Comparison of ENCODE assay signal across 15 mouse cellular contexts in genomic region chr7:74006364-74006763, GRCm38 (mm10). TPM values are rescaled to one million over a fixed set of nuclear protein-coding genes. Genes with fewer than 3 reads are reported as not detected.
DNase-seq lines count a peak whose midpoint lies in the region; ATAC-seq and TF ChIP-seq lines count a peak whose summit lies in the region.
"Had no signal": no experiment of that assay in that cellular context is flagged by ENCODE, and none has a peak within 500 bp of the region (broad histone marks: within the 10 kb centered on the region; RNA-seq: fewer than 3 reads in every experiment).

No protein-coding gene starts in this region.

- no peaks in the 10 kb centered on the region for H3K9me3 ChIP-seq in embryonic facial prominence, embryonic 15.5 days (replicated peaks)
- H3K9me3 ChIP-seq in forebrain, embryonic 12.5 days: no peaks in the 10 kb centered on the region
- H3K9me3 ChIP-seq in hindbrain, embryonic 13.5 days: no peaks in the 10 kb centered on the region
- H3K9me3 ChIP-seq in midbrain, embryonic 15.5 days: no peaks in the 10 kb centered on the region

- 0 out of 2 replicates have a peak overlapping the region, but pooled peaks have one; percentile 22 for H3K27ac ChIP-seq in embryonic facial prominence, embryonic 15.5 days (replicated peaks)
- peak overlapping the region; percentile 76 for H3K27ac ChIP-seq in forebrain, embryonic 12.5 days
- H3K27ac ChIP-seq in hindbrain, embryonic 13.5 days: peak overlapping the region; percentile 90
- peak overlapping the region; percentile 75 for H3K27ac ChIP-seq in midbrain, embryonic 15.5 days
- H3K27ac ChIP-seq in layer of hippocampus, adult 2 months: no peak overlapping the region

- no peak overlapping the region for H3K4me3 ChIP-seq in embryonic facial prominence, embryonic 15.5 days (replicated peaks)
- H3K4me3 ChIP-seq in forebrain, embryonic 12.5 days (replicated peaks): no peak overlapping the region
- H3K4me3 ChIP-seq in hindbrain, embryonic 13.5 days: no peak overlapping the region
- no peak overlapping the region for H3K4me3 ChIP-seq in midbrain, embryonic 15.5 days
- no peak overlapping the region for H3K4me3 ChIP-seq in layer of hippocampus, adult 2 months
- H3K4me3 ChIP-seq: erythroblast, embryonic 14.5 days had no signal

- peaks cover 16% of the 10 kb centered on the region for H3K4me1 ChIP-seq in embryonic facial prominence, embryonic 15.5 days
- H3K4me1 ChIP-seq in forebrain, embryonic 12.5 days: peaks cover 60% of the 10 kb centered on the region
- H3K4me1 ChIP-seq in hindbrain, embryonic 13.5 days (replicated peaks): peaks cover 87% of the 10 kb centered on the region
- peaks cover 74% of the 10 kb centered on the region for H3K4me1 ChIP-seq in midbrain, embryonic 15.5 days

- TF ChIP-seq CTCF in layer of hippocampus, adult 2 months (conservative IDR thresholded peaks at IDR 0.05): no peak

- no peaks in the 10 kb centered on the region for H3K36me3 ChIP-seq in embryonic facial prominence, embryonic 15.5 days
- no peaks in the 10 kb centered on the region for H3K36me3 ChIP-seq in forebrain, embryonic 12.5 days (replicated peaks)
- H3K36me3 ChIP-seq in hindbrain, embryonic 13.5 days: peaks cover 8% of the 10 kb centered on the region; the same call in 1 of the 2 replicates
- no peaks in the 10 kb centered on the region for H3K36me3 ChIP-seq in midbrain, embryonic 15.5 days (replicated peaks)

- DNase-seq in ovary, adult 18-20 months (ENCODE audit: low spot score): no peak
- DNase-seq in layer of hippocampus, adult 2 months (ENCODE audit: low spot score in 2 of 2): no peak
- no peak for DNase-seq in c-Kit-positive CD71-positive TER-119-positive erythroid progenitor cells, embryonic 14.5 days (ENCODE audit: low spot score)
- DNase-seq in thymus, postnatal 10 days (ENCODE audit: low spot score in 2 of 2): no peak
- DNase-seq: adrenal gland, adult 2 months; kidney, adult 2 months; liver, postnatal 0 days; thymus, postnatal 25 days had no signal

- H3K9ac ChIP-seq in embryonic facial prominence, embryonic 15.5 days: no peak overlapping the region
- 0 out of 2 replicates have a peak overlapping the region, but pooled peaks have one; percentile 2 for H3K9ac ChIP-seq in forebrain, embryonic 12.5 days
- H3K9ac ChIP-seq in hindbrain, embryonic 13.5 days: peak overlapping the region; percentile 61; the same call in 1 of the 2 replicates
- H3K9ac ChIP-seq in midbrain, embryonic 15.5 days: peak overlapping the region; percentile 19; the same call in 1 of the 2 replicates
- H3K9ac ChIP-seq: liver, postnatal 0 days had no signal

- no peak overlapping the region for H3K4me2 ChIP-seq in embryonic facial prominence, embryonic 15.5 days (replicated peaks)
- peak overlapping the region; percentile 23; the same call in 1 of the 2 replicates for H3K4me2 ChIP-seq in forebrain, embryonic 12.5 days
- peak overlapping the region; percentile 39 for H3K4me2 ChIP-seq in hindbrain, embryonic 13.5 days
- peak overlapping the region; percentile 34 for H3K4me2 ChIP-seq in midbrain, embryonic 15.5 days

- ATAC-seq in embryonic facial prominence, embryonic 15.5 days (ENCODE audit: insufficient number of reproducible peaks, low FRiP score, low TSS enrichment, low read depth): no peak
- no peak for ATAC-seq in forebrain, embryonic 12.5 days (ENCODE audit: low FRiP score)
- no peak for ATAC-seq in hindbrain, embryonic 13.5 days (ENCODE audit: low FRiP score)
- no peak for ATAC-seq in midbrain, embryonic 15.5 days (replicated peaks)
- ATAC-seq: CD4-positive, CD25-positive, alpha-beta regulatory T cell, adult 4 months; liver, postnatal 0 days had no signal

- 4% methylated on average over 1 of the region's 1 CpGs for WGBS in embryonic facial prominence, embryonic 15.5 days
- 0% methylated on average over 1 of the region's 1 CpGs for WGBS in forebrain, embryonic 12.5 days
- WGBS in hindbrain, embryonic 13.5 days: 0% methylated on average over 1 of the region's 1 CpGs
- WGBS in midbrain, embryonic 15.5 days: 3% methylated on average over 1 of the region's 1 CpGs

- no peaks in the 10 kb centered on the region for H3K27me3 ChIP-seq in embryonic facial prominence, embryonic 15.5 days
- no peaks in the 10 kb centered on the region for H3K27me3 ChIP-seq in forebrain, embryonic 12.5 days
- H3K27me3 ChIP-seq in hindbrain, embryonic 13.5 days: no peaks in the 10 kb centered on the region
- H3K27me3 ChIP-seq in midbrain, embryonic 15.5 days (replicated peaks): no peaks in the 10 kb centered on the region

RNA-seq across cellular contexts. Expression of gene St8sia2, which starts 7.1 kb away (rescaled TPM):
- polyA plus RNA-seq in embryonic facial prominence, embryonic 15.5 days (2015; fragmentation: Nextera tagmentation; extraction: Ambion mirVana): 15.7 and 16.5 TPM in 2 replicates
- polyA plus RNA-seq in forebrain, embryonic 12.5 days (2016; fragmentation: Nextera tagmentation; extraction: Ambion mirVana): 45.9 and 55.9 TPM in 2 replicates
- 81.7 and 84.5 TPM in 2 replicates for polyA plus RNA-seq in hindbrain, embryonic 13.5 days (2015; fragmentation: Nextera tagmentation; extraction: Ambion mirVana)
- 110 and 116 TPM in 2 replicates for polyA plus RNA-seq in midbrain, embryonic 15.5 days (2015; fragmentation: Nextera tagmentation; extraction: Ambion mirVana)
- total RNA-seq in layer of hippocampus, adult 2 months (2021): 1 to 10 TPM; 1.3 to 1.8 TPM
- total RNA-seq: MEL had no signal
- polyA plus RNA-seq: CD4-positive, CD25-positive, alpha-beta regulatory T cell, adult 4 months; erythroblast, embryonic 14.5 days; liver, postnatal 0 days had no signal
